Mouse (Mus musculus): ENCODE results near the gene Ksr1.

GRCm38 (mm10) chr11:78984483-78985177 lies 161.6 kb downstream of the Ksr1 start, which contains the start of gene Lgals9:
- TF ChIP-seq CTCF (IDR thresholded peaks at IDR 0.05; ENCODE audit: low read depth) (no peak), EP300 (IDR thresholded peaks at IDR 0.05; ENCODE audit: low read depth) (no peak)

Measured in liver, embryonic 14.5 days (tissue).